20 mouse cellular contexts compared by ENCODE assay signal in the genomic region with DNA sequence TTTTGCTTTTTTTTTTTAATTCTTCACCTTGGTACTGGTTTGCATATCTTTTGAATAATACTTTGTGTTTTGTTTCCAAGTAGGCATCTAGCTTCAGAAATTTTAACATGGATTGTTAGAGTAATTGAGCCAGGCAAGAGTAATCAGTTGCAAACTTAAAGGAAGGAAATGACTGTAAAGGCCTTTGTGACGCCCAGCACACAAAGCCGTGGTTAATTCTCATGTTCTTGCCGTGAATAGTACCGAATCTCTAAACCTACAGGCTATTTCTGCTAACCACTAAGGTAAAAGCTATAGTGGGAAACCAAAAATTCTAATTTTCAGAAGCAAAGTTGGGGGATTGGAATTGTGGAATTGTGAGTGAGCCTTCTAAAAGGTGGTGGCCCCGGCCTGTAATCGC. TPM values are rescaled to one million over a fixed set of nuclear protein-coding genes. Genes with fewer than 3 reads are reported as not detected.
A peak's percentile ranks its signal among the peaks of the same experiment; 100 is the strongest.
DNase-seq lines count a peak whose midpoint lies in the region; ATAC-seq and TF ChIP-seq lines count a peak whose summit lies in the region.
"Had no signal": no experiment of that assay in that cellular context is flagged by ENCODE, and none has a peak within 500 bp of the region (broad histone marks: within the 10 kb centered on the region; RNA-seq: fewer than 3 reads in every experiment).

No protein-coding gene starts in this region.

- H3K79me2 ChIP-seq in heart, adult 2 months (replicated peaks; ENCODE audit: control insufficient read depth, insufficient read depth, low read length), result peaks cover 3% of the 10 kb centered on the region

- no peak for TF ChIP-seq CTCF in heart, adult 2 months (IDR thresholded peaks at IDR 0.05)
- TF ChIP-seq CTCF in lung, embryonic 14.5 days (IDR thresholded peaks at IDR 0.05; ENCODE audit: low read depth), result no peak

- H3K9me3 ChIP-seq in lung, embryonic 14.5 days (ENCODE audit: low read depth, low read length), result no peaks in the 10 kb centered on the region
- H3K9me3 ChIP-seq: embryonic facial prominence, embryonic 12.5 days; hindbrain, embryonic 13.5 days; midbrain, embryonic 12.5 days had no signal

- no peak for DNase-seq in heart, adult 2 months
- DNase-seq in heart, postnatal 36 days, result no peak
- no peak for DNase-seq in lung, embryonic 14.5 days
- DNase-seq in lung, postnatal 25 days (ENCODE audit: low spot score), result no peak
- DNase-seq in thymus, adult 18-20 months, result no peak
- DNase-seq in embryo, embryonic 9.5 days (ENCODE audit: extremely low spot score), result no peak
- DNase-seq: adrenal gland, postnatal 14 days; cerebellum, adult 9-11 months; kidney, adult 2 months; lung, adult 18-20 months had no signal

- intact Hi-C loops in heart, adult 2 months (cut with DNase I), result no loop called here
- intact Hi-C loops in heart, postnatal 36 days (cut with DNase I), result no loop called here

- H3K9ac ChIP-seq in heart, adult 2 months (ENCODE audit: low read depth, low read length), result no peak overlapping the region
- no peak overlapping the region for H3K9ac ChIP-seq in lung, embryonic 14.5 days
- H3K9ac ChIP-seq: embryonic facial prominence, embryonic 12.5 days; heart, embryonic 12.5 days; hindbrain, embryonic 13.5 days; midbrain, embryonic 12.5 days had no signal

- no peak for TF ChIP-seq POLR2A in heart, adult 2 months (IDR thresholded peaks at IDR 0.05; ENCODE audit: insufficient read depth, low read depth, low read length)

- no peak for ATAC-seq in lung, embryonic 14.5 days (ENCODE audit: insufficient read depth)
- peak; percentile 70 for ATAC-seq in CD4-positive, CD25-positive, alpha-beta regulatory T cell, adult 4 months
- ATAC-seq in hematopoietic stem cell, adult 5-6 weeks (replicated peaks in 1 of 2; ENCODE audit: insufficient read depth in 1 of 2, low FRiP score in 2 of 2, low TSS enrichment in 1 of 2, low read depth in 1 of 2, poor library complexity in 2 of 2, severe bottlenecking in 2 of 2), result peak; percentile 42 to 62; a peak in 2 of 4 replicates

- no peak for TF ChIP-seq EP300 in heart, adult 2 months (IDR thresholded peaks at IDR 0.05; ENCODE audit: insufficient read depth, low read depth, low read length)

- peaks cover 3% of the 10 kb centered on the region for H3K4me1 ChIP-seq in heart, adult 2 months (ENCODE audit: control insufficient read depth, insufficient read depth, low read length)
- H3K4me1 ChIP-seq in lung, embryonic 14.5 days (ENCODE audit: insufficient read depth), result no peaks in the 10 kb centered on the region
- H3K4me1 ChIP-seq: embryonic facial prominence, embryonic 12.5 days; heart, embryonic 12.5 days; hindbrain, embryonic 13.5 days; midbrain, embryonic 12.5 days had no signal

- WGBS in heart, adult 2 months, result 60% methylated on average over 6 of the region's 6 CpGs
- 80% methylated on average over 6 of the region's 6 CpGs for WGBS in lung, embryonic 14.5 days

- no peak overlapping the region for H3K4me2 ChIP-seq in lung, embryonic 14.5 days
- H3K4me2 ChIP-seq: embryonic facial prominence, embryonic 12.5 days; heart, embryonic 12.5 days; hindbrain, embryonic 13.5 days; liver, embryonic 11.5 days; midbrain, embryonic 12.5 days had no signal

- H3K36me3 ChIP-seq in heart, adult 2 months (ENCODE audit: control insufficient read depth, insufficient read depth, low read length), result peaks cover 3% of the 10 kb centered on the region
- peaks cover 13% of the 10 kb centered on the region; the same call in 1 of the 2 replicates for H3K36me3 ChIP-seq in lung, embryonic 14.5 days (ENCODE audit: insufficient read depth)
- H3K36me3 ChIP-seq: hindbrain, embryonic 13.5 days had no signal

- H3K4me3 ChIP-seq in heart, adult 2 months, result no peak overlapping the region
- H3K4me3 ChIP-seq in lung, embryonic 14.5 days (ENCODE audit: low read depth, low read length), result no peak overlapping the region
- H3K4me3 ChIP-seq: embryonic facial prominence, embryonic 12.5 days; heart, embryonic 12.5 days; hindbrain, embryonic 13.5 days; left cerebral cortex, adult 2 months; midbrain, embryonic 12.5 days had no signal

- H3K27ac ChIP-seq in heart, adult 2 months, result peak overlapping the region; percentile 65
- 0 out of 2 replicates have a peak overlapping the region, but pooled peaks have one; percentile 26 for H3K27ac ChIP-seq in lung, embryonic 14.5 days (ENCODE audit: low read depth)
- H3K27ac ChIP-seq: embryonic facial prominence, embryonic 12.5 days; hindbrain, embryonic 13.5 days; kidney, postnatal 0 days; left cerebral cortex, adult 2 months; midbrain, embryonic 12.5 days; stomach, postnatal 0 days had no signal

- no peaks in the 10 kb centered on the region for H3K27me3 ChIP-seq in heart, adult 2 months (ENCODE audit: control insufficient read depth, insufficient read depth, low read length)
- H3K27me3 ChIP-seq in lung, embryonic 14.5 days (ENCODE audit: insufficient read depth, low read length), result no peaks in the 10 kb centered on the region
- H3K27me3 ChIP-seq: embryonic facial prominence, embryonic 12.5 days; heart, embryonic 12.5 days; hindbrain, embryonic 13.5 days; midbrain, embryonic 12.5 days had no signal

RNA-seq across cellular contexts. Expression of a gene that starts 8.5 kb away (rescaled TPM):
- 10 to 100 TPM; 12.1 to 12.7 TPM for total RNA-seq in heart, adult 2 months (2021)
- 7.7 and 8.8 TPM in 2 replicates for polyA plus RNA-seq in heart, adult 2 months (2012; rRNA removed)
- total RNA-seq in heart, postnatal 36 days (2021), result 10 to 100 TPM; 12.9 to 15.3 TPM
- polyA plus RNA-seq in lung, embryonic 14.5 days (2014; fragmentation: Nextera tagmentation; extraction: Ambion mirVana), result 33.0 and 35.4 TPM in 2 replicates
- polyA plus RNA-seq in CD4-positive, CD25-positive, alpha-beta regulatory T cell, adult 4 months (2017; shearing (Covaris generic)), result 10 to 100 TPM; 55.9 to 89.2 TPM
- 90.0 and 96.9 TPM in 2 replicates for total RNA-seq in hematopoietic stem cell, adult 5-6 weeks (2017)
